Mouse (Mus musculus) lung, postnatal 36 days (tissue): ENCODE results near the gene Dpep1.
"Not testable (repeated sequence)": the region's sequence is repeated elsewhere in the genome, so short reads cannot be mapped to it uniquely, and the experiment has no call there.

ENCODE experiments used
- DNase-seq: peaks from one replicate; pipeline ENCODE4 v3.0.0; 2022; ENCODE audit warnings: mixed read lengths

The Dpep1 gene

GRCm38 (mm10) chr8:123185566-123186409, at the start of gene Dpep1:
Dpep1 (plus strand) TSS chr8:123186242.
- peak; percentile 78 for DNase-seq

- DNase-seq, result no peak
These were observed 49.8 kb upstream of the Dpep1 start for GRCm38 (mm10) chr8:123136287-123136686.

- no peak for DNase-seq
These were observed 48.4 kb upstream of the Dpep1 start for GRCm38 (mm10) chr8:123137645-123138077.

GRCm38 (mm10) chr8:123138741-123139140, 47.3 kb upstream of the Dpep1 start:
- no peak for DNase-seq

- DNase-seq, result peak; percentile 92
These were observed 44.1 kb upstream of the Dpep1 start for GRCm38 (mm10) chr8:123141741-123142462.

GRCm38 (mm10) chr8:123145279-123145678, 40.8 kb upstream of the Dpep1 start:
- peak; percentile 72 for DNase-seq

GRCm38 (mm10) chr8:123146390-123146789, 39.7 kb upstream of the Dpep1 start:
- DNase-seq, result peak; percentile 23

GRCm38 (mm10) chr8:123150737-123151171, 35.3 kb upstream of the Dpep1 start:
- peak; percentile 67 for DNase-seq

GRCm38 (mm10) chr8:123155177-123155576, 30.9 kb upstream of the Dpep1 start:
- peak; percentile 71 for DNase-seq

GRCm38 (mm10) chr8:123156070-123156773, 29.8 kb upstream of the Dpep1 start:
- no peak for DNase-seq

GRCm38 (mm10) chr8:123157888-123158465, 28.1 kb upstream of the Dpep1 start, which contains the start of gene Sult5a1:
Sult5a1 (minus strand) TSS chr8:123158315.
- no peak for DNase-seq

GRCm38 (mm10) chr8:123181391-123181790, 4.7 kb upstream of the Dpep1 start:
- peak; percentile 52 for DNase-seq

- DNase-seq, result no peak
These were observed 2.0 kb downstream of the Dpep1 start for GRCm38 (mm10) chr8:123188006-123188405.

GRCm38 (mm10) chr8:123188841-123189240, 2.8 kb downstream of the Dpep1 start:
- DNase-seq, result peak; percentile 25

- peak; percentile 87 for DNase-seq
These were observed 4.6 kb downstream of the Dpep1 start for GRCm38 (mm10) chr8:123190678-123191077.

GRCm38 (mm10) chr8:123191908-123192307, 5.9 kb downstream of the Dpep1 start:
- no peak for DNase-seq

- DNase-seq, result no peak
These were observed 7.7 kb downstream of the Dpep1 start for GRCm38 (mm10) chr8:123193771-123194170.

- not testable (repeated sequence) for DNase-seq
These were observed 11.0 kb downstream of the Dpep1 start for GRCm38 (mm10) chr8:123197016-123197415.

- DNase-seq, result no peak
These were observed 13.8 kb downstream of the Dpep1 start for GRCm38 (mm10) chr8:123199864-123200263.

- peak; percentile 77 for DNase-seq
These were observed 16.2 kb downstream of the Dpep1 start for GRCm38 (mm10) chr8:123202288-123202687.

GRCm38 (mm10) chr8:123203571-123203970, 17.5 kb downstream of the Dpep1 start:
- DNase-seq, result no peak

- DNase-seq, result no peak
These were observed 25.8 kb downstream of the Dpep1 start for GRCm38 (mm10) chr8:123211876-123212275.
